Mouse (Mus musculus): ENCODE data around the gene Lcn10. TPM values are rescaled to one million over a fixed set of nuclear protein-coding genes. Genes with fewer than 3 reads are reported as not detected.
"Not testable (repeated sequence)": the region's sequence is repeated elsewhere in the genome, so short reads cannot be mapped to it uniquely, and the experiment has no call there.

Gene Lcn10
- total RNA-seq, 2 experiments from 2014 or later: not detected

DNA sequence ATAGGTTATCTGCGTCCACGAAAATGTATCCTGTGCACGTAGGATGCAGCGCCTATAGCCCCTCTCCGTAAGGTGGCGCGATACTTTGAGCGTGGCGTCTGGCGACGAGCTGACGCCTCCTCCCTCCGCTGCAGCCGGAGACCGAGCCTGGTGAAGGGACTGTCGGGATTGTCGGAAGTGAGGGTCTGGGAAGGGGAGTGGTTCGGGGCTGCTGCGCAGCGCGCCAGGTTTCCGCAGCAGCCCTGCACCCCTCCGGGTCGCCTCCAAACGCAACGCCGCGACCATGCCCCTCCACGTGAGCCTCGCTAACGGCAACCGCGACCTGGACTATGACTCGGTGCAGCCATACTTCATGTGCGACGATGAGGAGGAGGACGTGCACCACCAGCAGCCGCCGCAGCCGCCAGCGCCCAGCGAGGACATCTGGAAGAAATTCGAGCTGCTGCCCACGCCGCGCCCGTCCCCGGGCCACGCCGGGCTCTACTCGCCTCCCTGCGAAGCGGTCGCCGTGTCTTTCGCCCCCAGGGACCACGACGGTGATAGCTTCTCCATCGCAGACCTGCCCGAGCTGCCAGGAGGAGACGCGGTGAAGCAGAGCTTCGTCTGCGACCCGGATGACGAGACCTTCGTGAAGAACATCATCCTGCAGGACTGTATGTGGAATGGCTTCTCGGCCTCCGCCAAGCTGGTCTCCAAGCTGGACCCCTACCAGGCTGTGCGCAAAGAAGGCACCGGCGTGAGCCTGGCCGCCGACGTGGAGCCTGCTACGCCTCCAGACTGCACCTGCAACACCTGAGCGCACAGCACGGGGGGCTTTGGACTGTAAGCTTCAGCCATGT lies 24.3 kb downstream of the Lcn10 start, which contains the start of gene Bmyc:
Bmyc (plus strand) TSS at position 97 of the 839 bp plus-strand sequence.
- ATAC-seq (replicated peaks; ENCODE audit: poor library complexity): peak; percentile 96

DNA sequence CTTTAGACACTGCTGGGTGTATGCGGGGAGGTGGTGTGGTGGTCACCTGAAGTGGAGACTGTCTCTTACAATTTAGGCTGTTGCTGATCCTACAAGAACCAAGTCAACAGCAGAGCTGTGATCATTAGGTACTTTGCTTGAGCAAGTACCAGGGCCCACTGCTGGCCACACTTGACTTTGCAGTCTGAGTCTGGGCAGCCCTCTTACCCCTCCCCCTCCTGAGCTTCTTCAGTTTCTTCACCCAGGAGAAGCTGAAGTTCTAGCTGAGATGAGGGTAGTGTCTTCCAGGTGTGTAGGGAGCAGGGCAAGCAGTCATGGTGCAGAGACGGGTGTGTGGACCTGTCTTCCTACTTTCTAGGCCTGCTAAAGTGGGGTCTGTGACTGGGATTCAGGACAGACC lies 25.6 kb downstream of the Lcn10 start:
- peak; percentile 62 for ATAC-seq (replicated peaks; ENCODE audit: poor library complexity)

DNA sequence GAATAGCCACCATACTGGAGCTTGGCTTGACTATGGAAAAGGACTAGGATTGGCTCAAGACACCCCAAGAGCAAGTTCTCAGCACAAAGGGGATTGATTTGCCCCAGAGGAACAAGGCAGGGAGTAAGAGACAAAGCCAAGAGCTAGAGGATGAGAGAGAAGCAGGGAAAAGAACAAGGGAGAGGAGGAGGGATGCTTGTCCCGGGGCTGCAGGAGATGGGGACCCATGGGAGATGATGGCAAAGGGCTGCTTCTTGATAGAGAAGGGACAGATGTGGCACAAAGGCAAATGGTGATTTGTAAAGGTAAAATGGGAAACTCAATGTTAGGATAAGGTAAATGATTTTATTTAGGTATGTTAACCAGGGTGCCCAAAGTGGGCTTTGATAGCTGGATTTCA lies 26.5 kb downstream of the Lcn10 start:
- not testable (repeated sequence) for ATAC-seq (replicated peaks; ENCODE audit: poor library complexity)

DNA sequence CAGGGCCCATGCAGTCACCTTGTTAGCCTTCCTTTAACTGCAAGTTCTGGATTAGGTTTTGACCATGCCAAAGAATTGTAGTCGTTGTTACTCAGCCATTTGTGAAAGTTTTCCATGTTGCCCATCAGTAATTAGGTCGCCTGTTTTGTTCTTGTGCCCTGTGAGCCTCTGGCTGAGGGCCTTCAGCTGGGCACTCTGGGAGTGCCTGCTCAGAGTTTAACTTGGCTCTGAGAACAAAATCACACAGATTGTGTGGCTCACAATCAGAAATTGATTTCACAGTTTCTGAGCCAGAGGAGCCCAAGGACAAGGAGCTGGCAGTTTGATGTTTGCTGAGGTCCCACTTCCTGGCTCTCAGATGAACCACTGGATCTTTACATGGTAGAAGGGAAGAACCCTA lies 27.3 kb downstream of the Lcn10 start:
- not testable (repeated sequence) for ATAC-seq (replicated peaks; ENCODE audit: poor library complexity)

DNA sequence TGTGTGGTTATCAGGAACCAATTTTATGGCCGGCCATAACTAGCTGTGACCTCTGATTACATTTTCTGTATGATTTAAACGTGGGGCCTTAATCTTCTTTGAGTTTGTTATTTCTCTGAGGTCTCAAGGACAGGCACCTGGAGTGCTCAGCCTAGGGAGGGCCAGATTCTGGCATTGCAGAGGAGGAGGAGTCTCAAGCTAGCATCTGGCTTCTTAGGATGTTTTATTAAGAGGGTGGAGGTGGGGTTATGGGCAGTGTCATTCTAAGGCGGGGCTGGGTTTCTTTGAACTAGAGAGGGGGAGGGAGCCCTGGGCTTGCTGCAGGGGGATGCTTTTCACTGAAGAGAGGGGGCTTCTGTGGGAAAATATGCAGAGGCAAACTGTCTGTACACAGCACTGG lies 29.1 kb downstream of the Lcn10 start:
- ATAC-seq (replicated peaks; ENCODE audit: poor library complexity): not testable (repeated sequence)

DNA sequence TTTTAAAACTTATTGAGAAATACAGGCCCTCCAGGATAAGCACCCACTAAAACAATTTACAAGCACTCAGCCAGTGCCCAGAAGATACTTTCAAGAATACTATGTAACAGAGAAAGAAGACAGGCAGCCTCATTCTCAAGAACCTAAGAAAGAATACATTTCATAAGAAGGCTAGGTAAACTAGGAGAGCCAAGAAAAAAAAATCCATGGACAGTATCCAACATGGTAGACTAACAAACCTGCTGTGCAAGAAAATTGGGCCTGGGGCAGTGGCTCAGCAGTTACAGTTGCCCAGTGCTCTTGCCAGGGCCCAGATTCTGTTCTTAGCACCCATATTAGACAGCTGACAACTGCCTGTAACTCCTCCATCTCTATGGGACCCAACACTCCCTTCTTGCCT lies 34.7 kb downstream of the Lcn10 start:
- ATAC-seq (replicated peaks; ENCODE audit: poor library complexity): no peak

DNA sequence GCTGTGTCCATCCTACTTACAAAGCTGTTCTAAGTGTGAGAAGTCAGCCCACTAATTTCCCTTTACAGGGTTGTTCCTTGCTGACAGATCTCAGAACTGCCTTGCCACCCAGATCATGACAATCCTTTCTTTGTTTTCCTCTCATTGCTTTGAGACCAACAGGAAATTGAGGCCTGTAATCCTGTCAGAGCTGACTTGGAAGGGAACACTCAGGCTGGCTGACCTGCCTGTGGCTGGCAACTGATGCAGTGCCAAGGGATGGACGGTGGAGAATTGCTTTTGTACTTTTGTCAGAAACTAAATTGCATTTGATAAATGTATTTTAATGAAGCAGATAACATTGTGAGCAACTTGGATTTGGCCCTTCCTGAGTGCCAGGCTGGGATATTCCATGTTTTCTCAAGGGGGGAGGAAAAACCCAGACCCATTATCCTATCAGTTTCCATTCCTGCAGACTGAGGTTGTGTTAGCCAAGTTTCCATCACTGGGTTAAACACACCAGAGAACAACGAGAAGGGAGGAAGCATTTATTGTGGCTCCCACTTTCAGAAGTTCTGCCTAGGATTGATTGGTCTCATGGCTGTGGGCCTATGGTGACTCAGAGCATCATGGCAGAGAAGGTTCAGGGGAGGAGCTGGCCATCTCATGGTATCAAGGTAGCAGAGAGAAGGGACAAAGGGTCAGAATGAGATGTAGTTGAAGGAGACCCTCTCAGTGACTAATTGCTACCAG lies 50.8 kb downstream of the Lcn10 start:
- ATAC-seq (replicated peaks; ENCODE audit: poor library complexity): no peak

Other genes with a start within 250 kb of the Lcn10 start
- not detected in 2 replicates for gene Clic3, start 225.9 kb upstream of the Lcn10 start, total RNA-seq (2015)
- 0.27 TPM in 1 of 2 replicates, not detected in the other for gene Clic3, start 225.9 kb upstream of the Lcn10 start, total RNA-seq (2017)
- 32.8 and 40.9 TPM in 2 replicates for gene Paxx, start 221.6 kb upstream of the Lcn10 start, total RNA-seq (2015)
- 15.3 and 21.3 TPM in 2 replicates for gene Paxx, start 221.6 kb upstream of the Lcn10 start, total RNA-seq (2017)
- gene Ptgds, start 212.7 kb upstream of the Lcn10 start, total RNA-seq (2015): 0.42 TPM in 1 of 2 replicates, not detected in the other
- not detected in 2 replicates for gene Ptgds, start 212.7 kb upstream of the Lcn10 start, total RNA-seq (2017)
- gene Lcn12, start 188.8 kb upstream of the Lcn10 start, total RNA-seq (2015): 0.27 TPM in 1 of 2 replicates, not detected in the other
- not detected in 2 replicates for gene Lcn12, start 188.8 kb upstream of the Lcn10 start, total RNA-seq (2017)
- 27.1 and 27.6 TPM in 2 replicates for gene Fbxw5, start 182.0 kb upstream of the Lcn10 start, total RNA-seq (2015)
- gene Fbxw5, start 182.0 kb upstream of the Lcn10 start, total RNA-seq (2017): 25.1 and 27.4 TPM in 2 replicates
- 2.6 and 5.6 TPM in 2 replicates for gene C8g, start 181.0 kb upstream of the Lcn10 start, total RNA-seq (2015)
- 0.81 and 3.8 TPM in 2 replicates for gene C8g, start 181.0 kb upstream of the Lcn10 start, total RNA-seq (2017)
- 9.7 and 10.8 TPM in 2 replicates for gene Traf2, start 135.8 kb upstream of the Lcn10 start, total RNA-seq (2015)
- gene Traf2, start 135.8 kb upstream of the Lcn10 start, total RNA-seq (2017): 13.7 and 14.2 TPM in 2 replicates
- 141 and 144 TPM in 2 replicates for gene Edf1, start 124.9 kb upstream of the Lcn10 start, total RNA-seq (2015)
- 95.5 and 128 TPM in 2 replicates for gene Edf1, start 124.9 kb upstream of the Lcn10 start, total RNA-seq (2017)
- gene Mamdc4, start 107.9 kb upstream of the Lcn10 start, total RNA-seq (2015): 0.42 and 0.86 TPM in 2 replicates
- gene Mamdc4, start 107.9 kb upstream of the Lcn10 start, total RNA-seq (2017): 0.12 and 9.3 TPM in 2 replicates
- gene Phpt1, start 107.5 kb upstream of the Lcn10 start, total RNA-seq (2015): 48.1 and 56.5 TPM in 2 replicates
- 29.6 and 35.4 TPM in 2 replicates for gene Phpt1, start 107.5 kb upstream of the Lcn10 start, total RNA-seq (2017)
- gene Ajm1, start 101.0 kb upstream of the Lcn10 start, total RNA-seq (2015): not detected in 2 replicates
- gene Ajm1, start 101.0 kb upstream of the Lcn10 start, total RNA-seq (2017): 0.10 TPM in 1 of 2 replicates, not detected in the other
- 37.4 and 49.5 TPM in 2 replicates for gene Rabl6, start 74.2 kb upstream of the Lcn10 start, total RNA-seq (2015)
- 54.9 and 86.7 TPM in 2 replicates for gene Rabl6, start 74.2 kb upstream of the Lcn10 start, total RNA-seq (2017)
- not detected in 2 replicates for gene Ccdc183, start 65.0 kb upstream of the Lcn10 start, total RNA-seq (2015)
- not detected in 2 replicates for gene Ccdc183, start 65.0 kb upstream of the Lcn10 start, total RNA-seq (2017)
- 9.9 and 17.4 TPM in 2 replicates for gene Tmem141, start 60.7 kb upstream of the Lcn10 start, total RNA-seq (2015)
- 18.1 and 18.6 TPM in 2 replicates for gene Tmem141, start 60.7 kb upstream of the Lcn10 start, total RNA-seq (2017)
- 0.68 and 1.4 TPM in 2 replicates for gene Fcna, start 54.7 kb upstream of the Lcn10 start, total RNA-seq (2015)
- gene Fcna, start 54.7 kb upstream of the Lcn10 start, total RNA-seq (2017): 0.50 and 1.7 TPM in 2 replicates
- gene Lcn8, start 29.6 kb upstream of the Lcn10 start, total RNA-seq (2015): not detected in 2 replicates
- not detected in 2 replicates for gene Lcn8, start 29.6 kb upstream of the Lcn10 start, total RNA-seq (2017)
- not detected in 2 replicates for gene Lcn5, start 24.8 kb upstream of the Lcn10 start, total RNA-seq (2015)
- gene Lcn5, start 24.8 kb upstream of the Lcn10 start, total RNA-seq (2017): not detected in 2 replicates
- not detected in 2 replicates for gene Lcn6, start 5.9 kb upstream of the Lcn10 start, total RNA-seq (2015)
- gene Lcn6, start 5.9 kb upstream of the Lcn10 start, total RNA-seq (2017): not detected in 2 replicates
- gene Obp2a, start 17.3 kb downstream of the Lcn10 start, total RNA-seq (2015): not detected in 2 replicates
- not detected in 2 replicates for gene Obp2a, start 17.3 kb downstream of the Lcn10 start, total RNA-seq (2017)
- gene Bmyc, start 24.0 kb downstream of the Lcn10 start, total RNA-seq (2015): 16.0 and 19.1 TPM in 2 replicates
- 6.5 and 8.6 TPM in 2 replicates for gene Bmyc, start 24.0 kb downstream of the Lcn10 start, total RNA-seq (2017)
- gene Obp2b, start 54.3 kb downstream of the Lcn10 start, total RNA-seq (2015): not detected in 2 replicates
- gene Obp2b, start 54.3 kb downstream of the Lcn10 start, total RNA-seq (2017): not detected in 2 replicates
- not detected in 2 replicates for gene Lcn3, start 82.8 kb downstream of the Lcn10 start, total RNA-seq (2015)
- not detected in 2 replicates for gene Lcn3, start 82.8 kb downstream of the Lcn10 start, total RNA-seq (2017)
- not detected in 2 replicates for gene Lcn11, start 94.3 kb downstream of the Lcn10 start, total RNA-seq (2015)
- not detected in 2 replicates for gene Lcn11, start 94.3 kb downstream of the Lcn10 start, total RNA-seq (2017)
- gene Gm13539, start 99.5 kb downstream of the Lcn10 start, total RNA-seq (2015): not detected in 2 replicates
- not detected in 2 replicates for gene Gm13539, start 99.5 kb downstream of the Lcn10 start, total RNA-seq (2017)
- not detected in 2 replicates for gene Glt6d1, start 133.1 kb downstream of the Lcn10 start, total RNA-seq (2015)
- not detected in 2 replicates for gene Glt6d1, start 133.1 kb downstream of the Lcn10 start, total RNA-seq (2017)
- not detected in 2 replicates for gene Lcn9, start 140.4 kb downstream of the Lcn10 start, total RNA-seq (2015)
- gene Lcn9, start 140.4 kb downstream of the Lcn10 start, total RNA-seq (2017): not detected in 2 replicates
- not detected in 2 replicates for gene Sohlh1, start 164.5 kb downstream of the Lcn10 start, total RNA-seq (2015)
- not detected in 2 replicates for gene Sohlh1, start 164.5 kb downstream of the Lcn10 start, total RNA-seq (2017)
- not detected in 2 replicates for gene Kcnt1, start 181.0 kb downstream of the Lcn10 start, total RNA-seq (2015)
- not detected in 2 replicates for gene Kcnt1, start 181.0 kb downstream of the Lcn10 start, total RNA-seq (2017)

All from megakaryocyte progenitor cell, adult 5-6 weeks (primary cell).